Mouse (Mus musculus): ENCODE results near the gene Ccdc114.
"Not testable (repeated sequence)": the region's sequence is repeated elsewhere in the genome, so short reads cannot be mapped to it uniquely, and the experiment has no call there.

Gene Ccdc114

DNA sequence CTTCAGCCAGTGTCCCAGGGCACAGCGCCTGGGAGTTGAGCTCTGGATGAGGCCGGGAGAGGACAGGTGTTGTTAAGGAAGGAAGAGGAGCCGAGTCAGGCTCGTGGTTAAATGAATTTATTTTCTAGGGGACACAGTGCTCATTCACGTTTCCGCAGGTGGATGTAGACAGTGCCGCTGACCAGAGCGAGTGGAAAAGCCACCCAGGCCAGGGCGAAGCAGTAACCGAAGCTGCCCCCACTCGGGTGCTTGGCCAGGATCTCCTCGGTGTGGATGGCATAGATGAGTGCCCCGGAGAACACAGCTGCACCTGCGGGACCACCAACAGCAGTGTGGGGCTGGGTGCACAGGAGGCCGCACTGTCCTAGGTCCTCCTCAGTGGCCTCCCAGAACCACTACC lies 5.9 kb upstream of the Ccdc114 start:
- DNase-seq (ENCODE audit: low spot score in 2 of 2) = no peak

- DNase-seq (ENCODE audit: low spot score in 2 of 2) = no peak
Measured at GRCm38 (mm10) chr7:45919083-45919671, 4.7 kb upstream of the Ccdc114 start.

DNA sequence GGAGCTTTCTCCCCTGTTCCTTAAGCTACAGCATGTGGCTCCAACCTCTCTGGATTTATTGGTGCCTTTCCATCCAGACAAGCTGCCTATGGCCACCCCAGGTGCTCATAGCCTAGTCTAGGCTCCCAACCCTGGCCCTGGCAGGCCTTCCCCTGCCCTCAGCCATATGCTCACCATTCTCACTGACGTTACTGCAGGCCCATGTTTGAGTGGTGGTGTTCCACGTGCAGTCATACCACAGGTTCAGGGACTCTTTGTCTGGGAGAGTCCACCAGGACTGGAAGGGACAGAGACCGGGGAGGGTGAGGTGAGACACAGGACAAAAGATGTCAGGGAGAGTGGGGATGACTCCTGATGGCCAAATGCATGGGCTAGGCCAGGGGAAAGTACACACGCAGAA lies 4.1 kb upstream of the Ccdc114 start:
- DNase-seq (ENCODE audit: low spot score in 2 of 2) = no peak

DNA sequence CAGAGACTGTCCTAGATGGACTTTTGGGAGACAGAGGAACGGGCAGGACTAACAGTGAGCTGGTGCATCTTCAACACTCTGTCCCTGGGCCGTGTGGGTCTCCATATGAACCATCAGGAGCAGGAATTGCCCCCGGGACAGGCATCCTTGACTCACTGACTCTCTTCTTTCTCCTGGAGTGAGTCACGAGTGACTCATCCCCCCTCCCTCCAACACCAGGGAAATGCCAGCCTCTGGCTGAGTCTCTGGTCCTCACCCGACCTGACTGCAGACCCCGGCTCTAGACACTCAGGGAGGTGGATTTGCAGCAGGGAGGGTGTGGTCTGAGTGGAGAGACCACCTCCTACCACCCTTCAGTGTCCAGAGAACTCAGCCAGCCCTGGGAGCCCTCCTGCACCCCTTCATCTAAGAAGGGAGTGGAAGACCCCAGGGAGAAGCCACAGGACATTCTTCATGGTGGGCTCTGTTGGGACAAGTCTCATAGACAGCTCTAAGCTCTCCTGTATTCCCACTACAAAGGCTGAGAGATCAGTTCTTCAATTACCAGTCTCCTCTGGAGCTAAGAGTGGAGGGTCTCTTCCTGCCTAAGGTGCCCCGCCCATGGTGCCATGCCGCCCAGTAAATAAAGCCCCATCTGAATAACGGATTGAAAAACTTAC lies 3.2 kb upstream of the Ccdc114 start:
- DNase-seq (ENCODE audit: low spot score in 2 of 2) = no peak

- DNase-seq (ENCODE audit: low spot score in 2 of 2) = peak in 1 of 2 experiments; percentile 63
Measured at GRCm38 (mm10) chr7:45921242-45921621, 2.6 kb upstream of the Ccdc114 start, which contains the start of gene Emp3. Gene Emp3 (minus strand): TSS chr7:45921404.

DNA sequence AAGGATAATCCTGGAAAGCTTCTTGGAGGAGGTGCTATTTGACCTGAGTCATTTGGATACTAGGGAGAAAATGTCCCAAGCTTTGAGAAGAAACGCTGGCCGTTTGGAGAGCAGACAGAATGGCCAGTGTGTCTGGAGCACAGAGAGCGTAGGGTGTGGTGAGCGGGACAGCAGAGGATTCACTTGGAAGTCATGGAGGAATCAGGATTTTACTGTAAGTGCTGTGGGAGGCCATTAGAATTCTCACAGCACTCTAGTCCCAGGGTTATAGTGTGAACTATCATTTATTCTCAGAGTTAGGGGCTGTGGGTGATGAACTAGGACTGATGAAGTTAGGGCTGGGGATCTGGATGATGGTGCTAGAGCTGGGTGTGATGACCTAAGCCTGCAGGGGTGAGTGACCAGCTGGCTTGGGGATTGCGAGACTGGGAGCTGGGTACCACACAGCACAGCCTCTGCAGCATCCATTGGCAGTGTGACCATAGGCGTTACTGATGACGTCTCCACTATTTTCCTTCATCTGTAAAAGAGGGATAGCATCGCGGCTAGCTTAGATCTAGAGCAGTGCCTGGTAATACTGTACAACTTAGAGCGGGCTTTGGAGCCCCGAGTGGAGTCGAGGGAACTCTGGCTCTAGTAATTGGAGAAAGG lies 1.8 kb upstream of the Ccdc114 start:
- no peak for DNase-seq (ENCODE audit: low spot score in 2 of 2)

- DNase-seq (ENCODE audit: low spot score in 2 of 2) = peak; percentile 95 to 96
Measured at GRCm38 (mm10) chr7:45922928-45923761, 727 bp upstream of the Ccdc114 start.

GRCm38 (mm10) chr7:45924429-45924816 lies 551 bp downstream of the Ccdc114 start:
- no peak for DNase-seq (ENCODE audit: low spot score in 2 of 2)

- DNase-seq (ENCODE audit: low spot score in 2 of 2) = no peak
Measured at GRCm38 (mm10) chr7:45928626-45929295, 4.9 kb downstream of the Ccdc114 start.

DNA sequence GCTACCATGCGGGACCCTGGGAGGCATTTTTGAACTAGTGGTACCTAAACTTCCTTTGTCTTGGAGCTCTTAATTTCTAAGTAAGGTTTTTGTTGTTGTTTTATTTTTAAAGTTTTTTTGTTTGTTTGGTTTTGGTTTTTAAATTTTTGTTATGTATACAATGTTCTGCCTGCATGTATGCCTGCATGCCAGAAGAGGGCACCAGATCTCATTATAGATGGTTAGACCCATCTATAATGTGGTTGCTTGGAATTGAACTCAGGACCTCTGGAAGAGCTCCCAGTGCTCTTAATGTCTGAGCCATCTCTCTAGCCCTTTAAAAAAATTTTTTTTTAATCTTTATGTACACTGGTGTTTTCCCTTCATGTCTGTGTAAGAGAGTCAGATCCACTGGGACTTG lies 5.8 kb downstream of the Ccdc114 start:
- DNase-seq (ENCODE audit: low spot score in 2 of 2) = no peak

DNA sequence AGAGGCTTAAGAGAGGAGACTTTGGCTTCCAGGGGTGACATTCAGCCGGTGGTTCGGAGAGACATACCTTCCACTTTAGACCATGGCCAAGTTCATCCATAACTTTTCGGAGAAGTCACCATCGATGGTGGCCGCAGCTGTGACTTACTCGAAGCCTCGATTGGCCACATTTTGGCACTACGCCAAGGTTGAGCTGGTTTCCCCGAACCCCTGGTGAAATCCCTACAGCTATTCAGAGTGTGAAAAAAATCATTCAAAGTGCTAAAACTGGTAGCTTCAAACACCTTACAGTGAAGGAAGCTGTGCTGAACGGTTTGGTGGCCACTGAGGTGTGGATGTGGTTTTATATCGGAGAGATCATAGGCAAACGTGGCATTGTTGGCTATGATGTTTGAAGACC lies 9.9 kb downstream of the Ccdc114 start:
- not testable (repeated sequence) for DNase-seq (ENCODE audit: low spot score in 2 of 2)

GRCm38 (mm10) chr7:45935114-45935513 lies 11.2 kb downstream of the Ccdc114 start:
- no peak for DNase-seq (ENCODE audit: low spot score in 2 of 2)

DNA sequence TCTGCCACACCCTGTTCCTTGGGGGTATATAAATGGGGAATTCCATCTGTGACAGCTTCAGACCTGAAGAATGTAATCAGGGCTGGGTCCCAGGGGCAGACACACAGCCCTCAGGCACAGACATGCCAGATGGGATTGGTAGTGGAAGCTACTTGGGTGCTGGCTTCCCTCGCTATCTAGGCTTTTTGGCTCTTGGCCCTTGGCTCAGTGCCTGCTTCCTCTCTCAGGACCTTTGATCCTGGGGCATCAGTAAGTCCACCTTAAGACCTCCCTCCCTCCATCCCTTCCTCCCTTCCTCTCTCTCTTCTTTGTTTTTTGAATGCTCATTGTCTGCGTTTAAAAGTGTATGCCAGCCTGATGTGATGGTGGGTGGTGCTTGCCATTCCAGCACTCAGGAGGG lies 16.0 kb downstream of the Ccdc114 start:
- DNase-seq (ENCODE audit: low spot score in 2 of 2) = no peak

DNA sequence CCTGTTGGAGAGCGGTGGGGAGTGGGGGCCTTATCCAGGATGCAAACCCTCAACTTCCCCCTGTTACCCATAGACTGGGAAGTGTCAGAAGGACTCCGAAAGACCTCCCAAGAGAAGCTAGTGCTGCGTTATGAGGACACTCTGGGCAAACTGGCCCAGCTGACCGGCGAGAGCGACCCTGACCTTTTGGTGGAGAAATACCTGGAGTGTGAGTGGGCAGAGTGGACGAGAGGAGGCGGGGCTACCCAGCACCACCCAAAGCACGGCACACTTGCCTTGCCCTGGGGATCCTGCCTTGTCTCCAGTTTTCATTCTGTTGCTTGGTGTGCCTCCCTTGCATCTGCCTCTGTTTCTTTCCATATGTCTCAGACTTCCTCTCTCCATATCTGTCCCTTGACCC lies 18.1 kb downstream of the Ccdc114 start:
- no peak for DNase-seq (ENCODE audit: low spot score in 2 of 2)

DNA sequence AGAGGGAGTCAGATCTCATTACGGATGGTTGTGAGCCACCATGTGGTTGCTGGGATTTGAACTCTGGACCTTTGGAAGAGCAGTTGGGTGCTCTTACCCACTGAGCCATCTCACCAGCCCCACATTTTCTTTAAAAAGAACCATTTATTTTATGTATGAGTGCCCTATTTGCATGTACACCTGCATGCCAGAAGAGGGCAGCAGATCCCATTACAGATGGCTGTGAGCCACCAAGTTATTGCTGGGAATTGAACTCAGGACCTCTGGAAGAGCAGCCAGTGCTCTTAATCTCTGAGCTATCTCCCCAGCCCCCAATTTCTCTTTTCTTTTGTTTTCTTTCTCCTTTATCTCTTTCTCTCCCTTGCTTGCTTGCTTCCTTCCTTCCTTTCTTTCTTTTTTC lies 19.4 kb downstream of the Ccdc114 start:
- DNase-seq (ENCODE audit: low spot score in 2 of 2) = not testable (repeated sequence)

GRCm38 (mm10) chr7:45949061-45949460 lies 25.2 kb downstream of the Ccdc114 start:
- DNase-seq (ENCODE audit: low spot score in 2 of 2) = no peak

- no peak for DNase-seq (ENCODE audit: low spot score in 2 of 2)
Measured at GRCm38 (mm10) chr7:45956611-45957010, 32.7 kb downstream of the Ccdc114 start.

DNA sequence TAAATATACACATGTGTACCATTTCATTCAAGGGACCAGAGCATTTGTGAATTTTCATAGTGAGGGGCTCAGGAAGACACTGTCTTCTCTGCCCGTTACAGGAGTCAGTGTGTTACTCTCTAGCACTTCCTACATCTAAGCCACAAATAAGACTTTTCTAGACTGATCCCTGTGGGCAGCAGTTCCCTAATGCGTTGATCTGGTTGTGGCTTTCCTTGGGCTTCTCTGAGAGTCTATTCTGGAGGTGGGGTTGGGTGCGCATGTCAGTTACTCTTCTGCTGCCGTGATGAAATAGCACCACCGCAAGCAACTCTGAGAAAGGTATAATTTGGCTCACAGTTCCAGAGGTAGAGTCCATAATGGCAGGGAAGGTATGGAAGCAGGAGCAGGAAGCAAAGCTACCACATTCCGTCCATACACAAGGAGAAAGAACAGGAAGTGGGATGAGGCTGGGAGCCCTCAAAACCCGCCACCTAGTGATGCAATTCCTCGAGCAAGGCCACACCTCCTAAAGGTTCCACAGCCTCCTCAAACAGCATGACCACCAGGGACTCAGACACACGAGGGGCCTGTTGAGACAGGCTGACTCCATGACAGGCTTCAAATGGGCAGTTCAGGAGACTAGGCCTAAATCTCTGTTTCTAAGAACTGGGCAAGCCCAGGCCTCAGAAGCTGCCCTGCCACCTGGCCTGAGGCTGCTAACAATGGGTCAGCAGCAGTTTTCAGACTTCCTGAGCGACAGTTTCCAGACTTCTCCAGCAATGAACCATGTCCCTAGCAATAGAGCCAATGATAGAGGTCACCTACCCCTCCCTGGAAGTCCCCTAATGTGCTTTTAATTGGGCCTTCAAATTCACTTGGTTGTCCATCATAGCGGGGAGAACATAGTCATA lies 48.2 kb downstream of the Ccdc114 start:
- DNase-seq (ENCODE audit: low spot score in 2 of 2) = no peak

- DNase-seq (ENCODE audit: low spot score in 2 of 2) = no peak
Measured at GRCm38 (mm10) chr7:45973271-45973687, 49.4 kb downstream of the Ccdc114 start.

- no peak for DNase-seq (ENCODE audit: low spot score in 2 of 2)
Measured at GRCm38 (mm10) chr7:45974103-45974502, 50.2 kb downstream of the Ccdc114 start.

GRCm38 (mm10) chr7:45974512-45974911 lies 50.6 kb downstream of the Ccdc114 start:
- DNase-seq (ENCODE audit: low spot score in 2 of 2) = no peak

Measured in urinary bladder, postnatal 4 days (tissue).